In genomic region chr10:62980039-62980954, GRCm38 (mm10) we compare ENCODE assay signal across 8 mouse cellular contexts. TPM values are rescaled to one million over a fixed set of nuclear protein-coding genes. Genes with fewer than 3 reads are reported as not detected.
DNase-seq lines count a peak whose midpoint lies in the region; ATAC-seq lines count a peak whose summit lies in the region.

Rufy2 (plus strand) TSS chr10:62980223.

- H3K9me3 ChIP-seq in hindbrain, embryonic 13.5 days = no peaks in the 10 kb centered on the region

- H3K4me1 ChIP-seq in hindbrain, embryonic 13.5 days (replicated peaks) = peaks cover 24% of the 10 kb centered on the region

- peaks cover 30% of the 10 kb centered on the region for H3K36me3 ChIP-seq in hindbrain, embryonic 13.5 days

- DNase-seq in R1 (ENCODE audit: low read depth, low spot score) = peak; percentile 85
- DNase-seq in cerebellum, postnatal 14 days = peak; percentile 99 to 100
- peak; percentile 81 for DNase-seq in frontal cortex, postnatal 14 days (ENCODE audit: low spot score in 2 of 2)
- DNase-seq in layer of hippocampus, postnatal 25 days (ENCODE audit: extremely low spot score in 1 of 2, low spot score in 1 of 2) = peak; percentile 89 to 91
- peak; percentile 83 for DNase-seq in lung, postnatal 14 days
- peak; percentile 81 for DNase-seq in ovary, postnatal 36 days (ENCODE audit: low spot score)
- DNase-seq in thymus, postnatal 14 days = peak; percentile 88

- H3K9ac ChIP-seq in hindbrain, embryonic 13.5 days = peak within 1 kb of the TSS; percentile 96

- H3K27me3 ChIP-seq in hindbrain, embryonic 13.5 days = no peaks in the 10 kb centered on the region

- H3K27ac ChIP-seq in hindbrain, embryonic 13.5 days = peak within 1 kb of the TSS; percentile 92

- peak within 1 kb of the TSS; percentile 90 for H3K4me3 ChIP-seq in hindbrain, embryonic 13.5 days

- ATAC-seq in hindbrain, embryonic 13.5 days (ENCODE audit: low FRiP score) = peak; percentile 94

- H3K4me2 ChIP-seq in hindbrain, embryonic 13.5 days = peak within 1 kb of the TSS; percentile 56

- under 1% methylated on average over 74 of the region's 77 CpGs for WGBS in hindbrain, embryonic 13.5 days

RNA-seq across cellular contexts. Expression of gene Rufy2, which starts in this region (rescaled TPM):
- 52.6 and 57.0 TPM in 2 replicates for polyA plus RNA-seq in hindbrain, embryonic 13.5 days (2015; fragmentation: Nextera tagmentation; extraction: Ambion mirVana)
- total RNA-seq in layer of hippocampus, postnatal 25 days (2021) = 10 to 100 TPM; 67.3 to 73.5 TPM

Comparison
In these comparisons a context has a peak if more than half of its experiments do, and no peak if none do; other contexts are left out.
1. Peak in every context shown above with its lines: DNase-seq, ATAC-seq, H3K4me3 ChIP-seq and H3K27ac ChIP-seq.